In the genomic region with DNA sequence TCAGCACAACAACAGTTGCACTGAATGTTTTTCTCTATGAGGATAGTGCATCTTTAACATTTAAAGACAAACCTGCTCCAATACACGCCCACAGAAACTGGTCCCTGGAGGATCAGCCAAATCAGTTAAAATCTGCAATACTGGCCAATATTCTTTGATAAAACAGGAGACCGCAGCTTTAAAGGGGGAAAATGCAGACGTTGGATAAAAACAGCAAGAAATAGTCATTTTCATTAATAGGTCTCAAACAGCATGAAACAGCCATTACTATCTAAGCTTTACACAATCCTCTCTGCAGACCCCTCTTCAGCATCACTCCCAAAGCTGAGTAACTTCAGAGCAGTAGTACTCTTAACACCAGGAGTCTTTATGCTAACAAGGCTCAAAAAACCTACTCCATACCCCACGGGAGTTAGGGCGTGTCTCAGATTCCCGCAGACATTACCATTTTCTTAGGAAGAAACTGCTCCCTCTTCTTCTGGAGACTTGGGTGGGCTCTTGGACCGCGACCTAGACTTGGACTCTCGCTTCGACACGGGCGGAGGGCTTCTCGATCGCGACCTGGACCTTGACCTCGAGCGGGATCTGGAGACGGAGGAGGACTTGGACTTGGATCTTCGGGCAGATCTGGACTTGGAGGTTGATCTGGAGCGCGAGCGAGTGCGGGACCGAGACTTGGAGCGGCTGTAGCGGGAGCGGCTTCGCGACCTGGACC, we compare ENCODE assay signal across 8 mouse cellular contexts. TPM values are rescaled to one million over a fixed set of nuclear protein-coding genes. Genes with fewer than 3 reads are reported as not detected.
DNase-seq lines count a peak whose midpoint lies in the region; ATAC-seq and TF ChIP-seq lines count a peak whose summit lies in the region.

No protein-coding gene starts in this region.

- peak; percentile 73 for DNase-seq in kidney, adult 11 months
- DNase-seq in kidney, postnatal 10 days: no peak
- peak; percentile 38 for DNase-seq in NIH3T3 (ENCODE audit: low read depth)
- DNase-seq in limb, embryonic 14.5 days (ENCODE audit: low spot score): no peak
- DNase-seq in yolk sac, embryonic 10.5 days (ENCODE audit: low spot score): peak; percentile 79
- DNase-seq in left cerebral cortex, postnatal 4 days: no peak

- no peak for ATAC-seq in forebrain, embryonic 15.5 days (replicated peaks)
- ATAC-seq in limb, embryonic 14.5 days (ENCODE audit: low FRiP score, low read depth): no peak
- no peak for ATAC-seq in monocyte, adult 5-6 weeks (replicated peaks; ENCODE audit: insufficient number of reproducible peaks, low FRiP score, low TSS enrichment, poor library complexity, severe bottlenecking)

- peak overlapping the region; percentile 90 for H3K4me3 ChIP-seq in forebrain, embryonic 15.5 days
- peak overlapping the region; percentile 100 for H3K4me3 ChIP-seq in limb, embryonic 14.5 days (replicated peaks; ENCODE audit: low read length)

- H3K27ac ChIP-seq in forebrain, embryonic 15.5 days (replicated peaks): peak overlapping the region; percentile 99
- H3K27ac ChIP-seq in limb, embryonic 14.5 days (replicated peaks; ENCODE audit: low read depth, low read length): peak overlapping the region; percentile 97

- H3K9ac ChIP-seq in forebrain, embryonic 15.5 days (replicated peaks): peak overlapping the region; percentile 84
- H3K9ac ChIP-seq in limb, embryonic 14.5 days (ENCODE audit: low read depth, low read length, severe bottlenecking): peak overlapping the region; percentile 95

- peaks cover 47% of the 10 kb centered on the region for H3K4me1 ChIP-seq in forebrain, embryonic 15.5 days
- H3K4me1 ChIP-seq in limb, embryonic 14.5 days (ENCODE audit: control insufficient read depth, insufficient read depth, low read length): peaks cover 12% of the 10 kb centered on the region

- peak overlapping the region; percentile 84 for H3K4me2 ChIP-seq in forebrain, embryonic 15.5 days (replicated peaks)
- H3K4me2 ChIP-seq in limb, embryonic 14.5 days (replicated peaks; ENCODE audit: low read depth, low read length, severe bottlenecking): peak overlapping the region; percentile 76

- TF ChIP-seq POLR2A in limb, embryonic 14.5 days (IDR thresholded peaks at IDR 0.05; ENCODE audit: borderline replicate concordance, extremely low read depth, insufficient read depth, insufficient read length): no peak

- peaks cover 30% of the 10 kb centered on the region for H3K36me3 ChIP-seq in forebrain, embryonic 15.5 days
- peaks cover 53% of the 10 kb centered on the region for H3K36me3 ChIP-seq in limb, embryonic 14.5 days (ENCODE audit: control insufficient read depth, insufficient read depth, low read length)

- WGBS in forebrain, embryonic 15.5 days: 1% methylated on average over 29 of the region's 29 CpGs
- under 1% methylated on average over 23 of the region's 29 CpGs for WGBS in limb, embryonic 14.5 days

- intact Hi-C loops in left cerebral cortex, postnatal 4 days (cut with DNase I): no loop called here

- no peaks in the 10 kb centered on the region for H3K9me3 ChIP-seq in forebrain, embryonic 15.5 days
- H3K9me3 ChIP-seq in limb, embryonic 14.5 days (ENCODE audit: control insufficient read depth, low read length): no peaks in the 10 kb centered on the region

- H3K27me3 ChIP-seq in forebrain, embryonic 15.5 days: no peaks in the 10 kb centered on the region
- H3K27me3 ChIP-seq in limb, embryonic 14.5 days (ENCODE audit: control insufficient read depth, insufficient read depth, low read length): no peaks in the 10 kb centered on the region

RNA-seq across cellular contexts. Expression of a gene that starts 0.5 kb away (rescaled TPM):
- polyA plus RNA-seq in forebrain, embryonic 15.5 days (2015; fragmentation: Nextera tagmentation; extraction: Ambion mirVana): 49.8 and 54.9 TPM in 2 replicates
- 35.0 and 41.5 TPM in 2 replicates for polyA plus RNA-seq in limb, embryonic 14.5 days (2012; rRNA removed)
- polyA plus RNA-seq in limb, embryonic 14.5 days (2014; fragmentation: Nextera tagmentation; extraction: Ambion mirVana): 46.0 and 47.2 TPM in 2 replicates
- total RNA-seq in left cerebral cortex, postnatal 4 days (2021): 10 to 100 TPM; 55.9 to 58.5 TPM
- 8.2 to 10.4 TPM (median 9.0 TPM) in 3 replicates for total RNA-seq in monocyte, adult 5-6 weeks (2017)

RNA-seq across cellular contexts. Expression of a gene that starts 1.2 kb away (rescaled TPM):
- polyA plus RNA-seq in forebrain, embryonic 15.5 days (2015; fragmentation: Nextera tagmentation; extraction: Ambion mirVana): 637 and 680 TPM in 2 replicates
- polyA plus RNA-seq in limb, embryonic 14.5 days (2012; rRNA removed): 791 and 910 TPM in 2 replicates
- polyA plus RNA-seq in limb, embryonic 14.5 days (2014; fragmentation: Nextera tagmentation; extraction: Ambion mirVana): 776 and 780 TPM in 2 replicates
- total RNA-seq in left cerebral cortex, postnatal 4 days (2021): 100 to 1,000 TPM; 268 to 270 TPM
- 124 to 197 TPM (median 128 TPM) in 3 replicates for total RNA-seq in monocyte, adult 5-6 weeks (2017)

RNA-seq across cellular contexts. Expression of a gene that starts 8.5 kb away (rescaled TPM):
- polyA plus RNA-seq in forebrain, embryonic 15.5 days (2015; fragmentation: Nextera tagmentation; extraction: Ambion mirVana): 76.7 and 78.5 TPM in 2 replicates
- polyA plus RNA-seq in limb, embryonic 14.5 days (2012; rRNA removed): 51.2 and 57.0 TPM in 2 replicates
- 68.0 and 77.8 TPM in 2 replicates for polyA plus RNA-seq in limb, embryonic 14.5 days (2014; fragmentation: Nextera tagmentation; extraction: Ambion mirVana)
- 10 to 100 TPM; 35.7 to 39.9 TPM for total RNA-seq in left cerebral cortex, postnatal 4 days (2021)
- total RNA-seq in monocyte, adult 5-6 weeks (2017): 80.8 to 81.6 TPM (median 81.0 TPM) in 3 replicates

RNA-seq across cellular contexts. Expression of a gene that starts 8.7 kb away (rescaled TPM):
- polyA plus RNA-seq in forebrain, embryonic 15.5 days (2015; fragmentation: Nextera tagmentation; extraction: Ambion mirVana): 81.9 and 87.5 TPM in 2 replicates
- 51.0 and 54.9 TPM in 2 replicates for polyA plus RNA-seq in limb, embryonic 14.5 days (2012; rRNA removed)
- 77.9 and 84.1 TPM in 2 replicates for polyA plus RNA-seq in limb, embryonic 14.5 days (2014; fragmentation: Nextera tagmentation; extraction: Ambion mirVana)
- total RNA-seq in left cerebral cortex, postnatal 4 days (2021): 10 to 100 TPM; 26.8 to 29.4 TPM
- total RNA-seq in monocyte, adult 5-6 weeks (2017): 47.3 to 77.0 TPM (median 54.3 TPM) in 3 replicates

RNA-seq across cellular contexts. Expression of a gene that starts 23.9 kb away (rescaled TPM):
- polyA plus RNA-seq in forebrain, embryonic 15.5 days (2015; fragmentation: Nextera tagmentation; extraction: Ambion mirVana): 7.6 and 10.7 TPM in 2 replicates
- 20.8 and 21.9 TPM in 2 replicates for polyA plus RNA-seq in limb, embryonic 14.5 days (2012; rRNA removed)
- 11.0 and 13.9 TPM in 2 replicates for polyA plus RNA-seq in limb, embryonic 14.5 days (2014; fragmentation: Nextera tagmentation; extraction: Ambion mirVana)
- total RNA-seq in left cerebral cortex, postnatal 4 days (2021): 10 to 100 TPM; 17.5 to 17.9 TPM
- 0.58 to 0.64 TPM in 2 of 3 replicates, not detected in the other for total RNA-seq in monocyte, adult 5-6 weeks (2017)

Comparison
In these comparisons a context has a peak if more than half of its experiments do, and no peak if none do; other contexts are left out.
1. DNase-seq: peak in kidney, adult 11 months (single experiment), NIH3T3 (single experiment) and yolk sac, embryonic 10.5 days (single experiment); none in kidney, postnatal 10 days (single experiment), limb, embryonic 14.5 days (single experiment) and left cerebral cortex, postnatal 4 days (single experiment).